Mouse (Mus musculus): ENCODE data around the gene Birc2.

DNA sequence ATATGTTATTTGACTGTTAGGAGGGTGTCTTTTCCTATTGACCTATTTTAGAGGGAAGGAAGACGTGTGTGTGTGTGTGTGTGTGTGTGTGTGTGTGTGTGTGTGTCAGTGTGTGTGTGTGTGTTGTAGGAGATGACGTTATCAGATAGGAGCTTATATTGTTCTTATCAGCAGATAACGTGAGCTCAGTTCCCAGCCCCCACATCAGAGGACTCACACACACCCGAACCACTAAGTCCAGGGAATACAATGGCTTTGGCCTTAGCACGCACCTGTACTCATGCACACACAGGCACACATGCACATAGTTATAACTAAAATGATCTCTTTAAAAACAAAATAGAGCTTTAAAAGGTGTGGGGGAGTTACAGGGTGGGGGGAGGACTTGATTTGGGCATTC lies 67.4 kb downstream of the Birc2 start:
- TF ChIP-seq CTCF (IDR thresholded peaks at IDR 0.05; ENCODE audit: insufficient read depth, low read length), result no peak
- no peak for TF ChIP-seq POLR2A (IDR thresholded peaks at IDR 0.05; ENCODE audit: borderline replicate concordance, extremely low read depth, low read depth, low read length)

Data from lung, adult 2 months (tissue).